Mouse (Mus musculus) lung, postnatal 36 days (tissue): ENCODE measurements around the gene Tmem220.

Source experiments
- DNase-seq: peaks from one replicate; pipeline ENCODE4 v3.0.0; 2022; ENCODE audit warnings: mixed read lengths

Gene Tmem220

GRCm38 (mm10) chr11:67062726-67063125 lies 37.8 kb downstream of the Tmem220 start:
- DNase-seq, result no peak

- DNase-seq, result no peak
These were observed 42.8 kb downstream of the Tmem220 start for GRCm38 (mm10) chr11:67067741-67068140.

- no peak for DNase-seq
These were observed 47.7 kb downstream of the Tmem220 start for GRCm38 (mm10) chr11:67072615-67073130.

- no peak for DNase-seq
These were observed 50.1 kb downstream of the Tmem220 start for GRCm38 (mm10) chr11:67075036-67075435.

- DNase-seq, result no peak
These were observed 51.8 kb downstream of the Tmem220 start for GRCm38 (mm10) chr11:67076781-67077180.

GRCm38 (mm10) chr11:67077435-67077834 lies 52.5 kb downstream of the Tmem220 start:
- no peak for DNase-seq

GRCm38 (mm10) chr11:67078000-67078399 lies 53.0 kb downstream of the Tmem220 start, which contains the start of gene Myh3:
Gene Myh3, plus strand, starts transcription at chr11:67078300.
- no peak for DNase-seq

GRCm38 (mm10) chr11:67078888-67079287 lies 53.9 kb downstream of the Tmem220 start:
- DNase-seq, result no peak

- no peak for DNase-seq
These were observed 54.8 kb downstream of the Tmem220 start for GRCm38 (mm10) chr11:67079740-67080139.

GRCm38 (mm10) chr11:67080168-67080567 lies 55.2 kb downstream of the Tmem220 start:
- peak; percentile 70 for DNase-seq

GRCm38 (mm10) chr11:67081125-67081649 lies 56.2 kb downstream of the Tmem220 start:
- peak; percentile 73 for DNase-seq

- no peak for DNase-seq
These were observed 57.2 kb downstream of the Tmem220 start for GRCm38 (mm10) chr11:67082188-67082587.

GRCm38 (mm10) chr11:67082793-67083192 lies 57.8 kb downstream of the Tmem220 start:
- DNase-seq, result no peak

GRCm38 (mm10) chr11:67083239-67083638 lies 58.3 kb downstream of the Tmem220 start:
- no peak for DNase-seq

GRCm38 (mm10) chr11:67083712-67084340 lies 58.9 kb downstream of the Tmem220 start:
- no peak for DNase-seq
